Mouse (Mus musculus): ENCODE measurements at regions not wholly inside any gene's neighbourhood (a gene's known extent, or its start where the extent isn't known, plus 50 kb on each side); places are given as distances from the start of the nearest gene placed in this dataset.

GRCm38 (mm10) chr2:15163732-15164418 is 109.0 kb upstream of the Nsun6 start:
- Histone ChIP-seq H3K27me3 (ENCODE audit: control insufficient read depth, insufficient read depth, low read length) (no peaks in the 10 kb centered on the region), H3K9me3 (ENCODE audit: control insufficient read depth, low read length) (no peaks in the 10 kb centered on the region), H3K27ac (replicated peaks; ENCODE audit: low read depth, low read length) (no peak overlapping the region), H3K4me2 (ENCODE audit: low read depth, severe bottlenecking) (no peak overlapping the region), H3K4me1 (ENCODE audit: control insufficient read depth, insufficient read depth, low read length) (no peaks in the 10 kb centered on the region), H3K4me3 (ENCODE audit: low read depth, low read length) (no peak overlapping the region), H3K9ac (ENCODE audit: low read length) (no peak overlapping the region), H3K36me3 (ENCODE audit: control insufficient read depth, insufficient read depth, low read length) (no peaks in the 10 kb centered on the region)
- DNase-seq (ENCODE audit: low spot score) (no peak), ATAC-seq (ENCODE audit: insufficient number of reproducible peaks, low FRiP score, low TSS enrichment, low read depth) (no peak)
- 84% methylated on average over 6 of the region's 6 CpGs for WGBS

DNA sequence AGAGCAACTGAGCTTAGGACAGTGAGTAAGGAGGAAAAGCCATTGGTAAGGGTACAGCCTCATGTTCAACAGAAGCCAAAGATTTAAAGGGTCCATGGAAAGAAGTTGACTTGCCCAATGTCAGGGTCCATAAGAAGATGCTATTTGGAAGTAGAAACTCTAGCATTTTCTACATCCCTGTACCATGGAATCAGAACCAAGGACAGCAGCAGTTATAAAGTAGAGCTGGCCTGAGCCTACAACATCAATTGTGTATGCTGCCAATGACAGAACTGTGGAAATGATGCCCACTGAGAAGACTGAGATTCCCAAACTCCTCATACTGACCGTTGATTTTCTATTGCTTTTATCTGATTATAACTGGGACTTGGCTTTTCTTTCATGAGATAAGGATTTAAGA is 107.0 kb upstream of the Nsun6 start:
- DNase-seq (ENCODE audit: low spot score): no peak
- WGBS: 100% methylated on average over 1 of the region's 1 CpGs
- Histone ChIP-seq H3K9ac (ENCODE audit: low read length) (no peak overlapping the region), H3K27ac (replicated peaks; ENCODE audit: low read depth, low read length) (no peak overlapping the region), H3K27me3 (ENCODE audit: control insufficient read depth, insufficient read depth, low read length) (no peaks in the 10 kb centered on the region), H3K36me3 (ENCODE audit: control insufficient read depth, insufficient read depth, low read length) (no peaks in the 10 kb centered on the region), H3K4me2 (ENCODE audit: low read depth, severe bottlenecking) (no peak overlapping the region), H3K4me1 (ENCODE audit: control insufficient read depth, insufficient read depth, low read length) (no peaks in the 10 kb centered on the region), H3K4me3 (ENCODE audit: low read depth, low read length) (no peak overlapping the region), H3K9me3 (ENCODE audit: control insufficient read depth, low read length) (no peaks in the 10 kb centered on the region)
- no peak for ATAC-seq (ENCODE audit: insufficient number of reproducible peaks, low FRiP score, low TSS enrichment, low read depth)

GRCm38 (mm10) chr2:15157622-15158021 is 102.8 kb upstream of the Nsun6 start:
- no peak for ATAC-seq (ENCODE audit: insufficient number of reproducible peaks, low FRiP score, low TSS enrichment, low read depth)
- DNase-seq (ENCODE audit: low spot score): no peak
- H3K4me2 ChIP-seq (ENCODE audit: low read depth, severe bottlenecking): no peak overlapping the region
- H3K27ac ChIP-seq (replicated peaks; ENCODE audit: low read depth, low read length): no peak overlapping the region
- H3K9ac ChIP-seq (ENCODE audit: low read length): no peak overlapping the region
- no peak overlapping the region for H3K4me3 ChIP-seq (ENCODE audit: low read depth, low read length)
- no peaks in the 10 kb centered on the region for H3K27me3 ChIP-seq (ENCODE audit: control insufficient read depth, insufficient read depth, low read length)
- no peaks in the 10 kb centered on the region for H3K9me3 ChIP-seq (ENCODE audit: control insufficient read depth, low read length)
- no peaks in the 10 kb centered on the region for H3K36me3 ChIP-seq (ENCODE audit: control insufficient read depth, insufficient read depth, low read length)
- H3K4me1 ChIP-seq (ENCODE audit: control insufficient read depth, insufficient read depth, low read length): no peaks in the 10 kb centered on the region

GRCm38 (mm10) chr2:15150823-15151222 is 96.0 kb upstream of the Nsun6 start:
- no peak for DNase-seq (ENCODE audit: low spot score)
- H3K9ac ChIP-seq (ENCODE audit: low read length): no peak overlapping the region
- H3K27me3 ChIP-seq (ENCODE audit: control insufficient read depth, insufficient read depth, low read length): no peaks in the 10 kb centered on the region
- no peaks in the 10 kb centered on the region for H3K4me1 ChIP-seq (ENCODE audit: control insufficient read depth, insufficient read depth, low read length)
- H3K9me3 ChIP-seq (ENCODE audit: control insufficient read depth, low read length): no peaks in the 10 kb centered on the region
- WGBS: 100% methylated on average over 1 of the region's 1 CpGs
- no peaks in the 10 kb centered on the region for H3K36me3 ChIP-seq (ENCODE audit: control insufficient read depth, insufficient read depth, low read length)
- ATAC-seq (ENCODE audit: insufficient number of reproducible peaks, low FRiP score, low TSS enrichment, low read depth): no peak
- H3K4me3 ChIP-seq (ENCODE audit: low read depth, low read length): no peak overlapping the region
- H3K4me2 ChIP-seq (ENCODE audit: low read depth, severe bottlenecking): no peak overlapping the region
- no peak overlapping the region for H3K27ac ChIP-seq (replicated peaks; ENCODE audit: low read depth, low read length)

DNA sequence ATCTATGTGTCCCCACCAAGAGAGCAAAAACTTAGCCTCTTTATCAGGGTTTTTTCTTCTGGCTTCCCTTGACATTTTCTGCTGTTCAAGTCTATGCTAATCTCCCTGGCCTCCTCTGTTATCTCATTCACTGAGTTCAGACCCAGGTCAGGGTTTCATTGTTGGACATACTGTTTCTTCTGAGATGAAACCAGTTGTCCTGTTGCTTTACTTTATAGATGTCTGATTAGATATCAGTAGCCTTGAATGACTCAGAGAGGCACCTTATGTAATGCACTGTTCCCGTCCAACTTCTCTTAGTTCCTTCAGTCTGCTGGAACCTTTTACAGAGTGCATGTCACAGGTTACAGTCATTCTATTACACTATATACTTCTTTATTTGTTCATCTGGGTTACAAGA is 93.5 kb upstream of the Nsun6 start:
- H3K4me3 ChIP-seq (ENCODE audit: low read depth, low read length): no peak overlapping the region
- no peak overlapping the region for H3K9ac ChIP-seq (ENCODE audit: low read length)
- no peaks in the 10 kb centered on the region for H3K4me1 ChIP-seq (ENCODE audit: control insufficient read depth, insufficient read depth, low read length)
- H3K27ac ChIP-seq (replicated peaks; ENCODE audit: low read depth, low read length): no peak overlapping the region
- H3K36me3 ChIP-seq (ENCODE audit: control insufficient read depth, insufficient read depth, low read length): no peaks in the 10 kb centered on the region
- H3K9me3 ChIP-seq (ENCODE audit: control insufficient read depth, low read length): no peaks in the 10 kb centered on the region
- ATAC-seq (ENCODE audit: insufficient number of reproducible peaks, low FRiP score, low TSS enrichment, low read depth) (no peak), DNase-seq (ENCODE audit: low spot score) (no peak)
- no peaks in the 10 kb centered on the region for H3K27me3 ChIP-seq (ENCODE audit: control insufficient read depth, insufficient read depth, low read length)
- no peak overlapping the region for H3K4me2 ChIP-seq (ENCODE audit: low read depth, severe bottlenecking)
- 73% methylated on average over 1 of the region's 1 CpGs for WGBS

- no peaks in the 10 kb centered on the region for H3K27me3 ChIP-seq (ENCODE audit: control insufficient read depth, insufficient read depth, low read length)
- no peaks in the 10 kb centered on the region for H3K36me3 ChIP-seq (ENCODE audit: control insufficient read depth, insufficient read depth, low read length)
- DNase-seq (ENCODE audit: low spot score): no peak
- no peaks in the 10 kb centered on the region for H3K9me3 ChIP-seq (ENCODE audit: control insufficient read depth, low read length)
- no peaks in the 10 kb centered on the region for H3K4me1 ChIP-seq (ENCODE audit: control insufficient read depth, insufficient read depth, low read length)
- no peak overlapping the region for H3K4me2 ChIP-seq (ENCODE audit: low read depth, severe bottlenecking)
- no peak overlapping the region for H3K4me3 ChIP-seq (ENCODE audit: low read depth, low read length)
- no peak overlapping the region for H3K9ac ChIP-seq (ENCODE audit: low read length)
- no peak overlapping the region for H3K27ac ChIP-seq (replicated peaks; ENCODE audit: low read depth, low read length)
- no peak for ATAC-seq (ENCODE audit: insufficient number of reproducible peaks, low FRiP score, low TSS enrichment, low read depth)
Observed at GRCm38 (mm10) chr2:15146986-15147385, 92.1 kb upstream of the Nsun6 start.

DNA sequence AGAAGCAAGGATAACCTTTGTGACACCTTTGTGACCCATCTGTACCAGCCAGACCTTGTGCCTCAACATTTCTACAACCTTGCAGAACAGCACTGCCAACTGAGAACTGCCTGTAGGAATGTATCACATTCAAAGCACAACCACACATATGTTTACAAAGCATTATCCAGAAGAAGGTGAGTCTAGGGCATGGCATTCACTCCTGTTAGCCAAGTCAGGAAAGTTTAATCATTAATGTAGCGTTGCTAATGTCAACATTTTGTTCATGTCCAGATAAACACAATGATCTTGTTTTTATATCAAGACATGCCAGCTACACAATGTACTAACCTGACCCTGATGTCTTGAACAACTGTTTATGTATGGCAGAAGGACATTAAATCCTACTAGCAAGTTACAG is 91.5 kb upstream of the Nsun6 start:
- WGBS: 83% methylated on average over 1 of the region's 1 CpGs
- Histone ChIP-seq H3K36me3 (ENCODE audit: control insufficient read depth, insufficient read depth, low read length) (no peaks in the 10 kb centered on the region), H3K4me1 (ENCODE audit: control insufficient read depth, insufficient read depth, low read length) (no peaks in the 10 kb centered on the region), H3K9me3 (ENCODE audit: control insufficient read depth, low read length) (no peaks in the 10 kb centered on the region), H3K27ac (replicated peaks; ENCODE audit: low read depth, low read length) (no peak overlapping the region), H3K4me3 (ENCODE audit: low read depth, low read length) (no peak overlapping the region), H3K27me3 (ENCODE audit: control insufficient read depth, insufficient read depth, low read length) (no peaks in the 10 kb centered on the region), H3K9ac (ENCODE audit: low read length) (no peak overlapping the region), H3K4me2 (ENCODE audit: low read depth, severe bottlenecking) (no peak overlapping the region)
- no peak for ATAC-seq (ENCODE audit: insufficient number of reproducible peaks, low FRiP score, low TSS enrichment, low read depth)
- no peak for DNase-seq (ENCODE audit: low spot score)

GRCm38 (mm10) chr2:15144781-15145180 is 89.9 kb upstream of the Nsun6 start:
- Histone ChIP-seq H3K36me3 (ENCODE audit: control insufficient read depth, insufficient read depth, low read length) (no peaks in the 10 kb centered on the region), H3K4me3 (ENCODE audit: low read depth, low read length) (no peak overlapping the region), H3K4me2 (ENCODE audit: low read depth, severe bottlenecking) (no peak overlapping the region), H3K4me1 (ENCODE audit: control insufficient read depth, insufficient read depth, low read length) (no peaks in the 10 kb centered on the region), H3K9me3 (ENCODE audit: control insufficient read depth, low read length) (no peaks in the 10 kb centered on the region), H3K27ac (replicated peaks; ENCODE audit: low read depth, low read length) (no peak overlapping the region), H3K27me3 (ENCODE audit: control insufficient read depth, insufficient read depth, low read length) (no peaks in the 10 kb centered on the region), H3K9ac (ENCODE audit: low read length) (no peak overlapping the region)
- 90% methylated on average over 2 of the region's 2 CpGs for WGBS
- DNase-seq (ENCODE audit: low spot score) (no peak), ATAC-seq (ENCODE audit: insufficient number of reproducible peaks, low FRiP score, low TSS enrichment, low read depth) (no peak)

- Histone ChIP-seq H3K9ac (ENCODE audit: low read length) (no peak overlapping the region), H3K9me3 (ENCODE audit: control insufficient read depth, low read length) (no peaks in the 10 kb centered on the region), H3K4me3 (ENCODE audit: low read depth, low read length) (no peak overlapping the region), H3K27me3 (ENCODE audit: control insufficient read depth, insufficient read depth, low read length) (no peaks in the 10 kb centered on the region), H3K36me3 (ENCODE audit: control insufficient read depth, insufficient read depth, low read length) (no peaks in the 10 kb centered on the region), H3K4me1 (ENCODE audit: control insufficient read depth, insufficient read depth, low read length) (no peaks in the 10 kb centered on the region), H3K4me2 (ENCODE audit: low read depth, severe bottlenecking) (no peak overlapping the region), H3K27ac (replicated peaks; ENCODE audit: low read depth, low read length) (no peak overlapping the region)
- no peak for DNase-seq (ENCODE audit: low spot score)
- WGBS: 80% methylated on average over 2 of the region's 2 CpGs
- ATAC-seq (ENCODE audit: insufficient number of reproducible peaks, low FRiP score, low TSS enrichment, low read depth): no peak
Observed at GRCm38 (mm10) chr2:15139877-15140276, 85.0 kb upstream of the Nsun6 start.
